Mouse (Mus musculus): Measurements from ENCODE around the gene Vmn2r86. TPM values are rescaled to one million over a fixed set of nuclear protein-coding genes. Genes with fewer than 3 reads are reported as not detected.
"Not testable (repeated sequence)": the region's sequence is repeated elsewhere in the genome, so short reads cannot be mapped to it uniquely, and the experiment has no call there.

Vmn2r86 gene
- polyA plus RNA-seq, 1 experiment from 2014 or later = not detected

- H3K4me3 ChIP-seq (ENCODE audit: low read depth, low read length); H3K9me3 ChIP-seq (ENCODE audit: control insufficient read depth, low read depth, low read length); H3K27me3 ChIP-seq (ENCODE audit: control insufficient read depth, insufficient read depth, low read length); H3K27ac ChIP-seq (ENCODE audit: low read length); H3K9ac ChIP-seq (replicated peaks; ENCODE audit: low read depth, low read length); H3K4me1 ChIP-seq (ENCODE audit: control insufficient read depth, insufficient read depth, low read length); H3K4me2 ChIP-seq (replicated peaks; ENCODE audit: low read depth, low read length); H3K36me3 ChIP-seq (ENCODE audit: control insufficient read depth, insufficient read depth, low read length); ATAC-seq (ENCODE audit: insufficient number of reproducible peaks, insufficient read depth, low FRiP score, low read depth): not testable (repeated sequence)
Measured at GRCm38 (mm10) chr10:130416352-130416751, 39.5 kb downstream of the Vmn2r86 start.

- not testable (repeated sequence) for H3K9ac ChIP-seq (replicated peaks; ENCODE audit: low read depth, low read length); H3K4me3 ChIP-seq (ENCODE audit: low read depth, low read length); H3K27me3 ChIP-seq (ENCODE audit: control insufficient read depth, insufficient read depth, low read length); H3K27ac ChIP-seq (ENCODE audit: low read length); H3K9me3 ChIP-seq (ENCODE audit: control insufficient read depth, low read depth, low read length); H3K4me1 ChIP-seq (ENCODE audit: control insufficient read depth, insufficient read depth, low read length); H3K4me2 ChIP-seq (replicated peaks; ENCODE audit: low read depth, low read length); H3K36me3 ChIP-seq (ENCODE audit: control insufficient read depth, insufficient read depth, low read length)
- ATAC-seq (ENCODE audit: insufficient number of reproducible peaks, insufficient read depth, low FRiP score, low read depth) = peak; percentile 75
- WGBS = 61% methylated on average over 19 of the region's 35 CpGs
Measured at GRCm38 (mm10) chr10:130412167-130412698, 43.6 kb downstream of the Vmn2r86 start.

GRCm38 (mm10) chr10:130394232-130394631 is 61.6 kb downstream of the Vmn2r86 start, which contains the start of gene Vmn2r84:
Vmn2r84 (minus strand) TSS chr10:130394332.
- no peaks in the 10 kb centered on the region for H3K36me3 ChIP-seq (ENCODE audit: control insufficient read depth, insufficient read depth, low read length)
- H3K9ac ChIP-seq (replicated peaks; ENCODE audit: low read depth, low read length) = no peak within 1 kb of the TSS
- no peak within 1 kb of the TSS for H3K4me2 ChIP-seq (replicated peaks; ENCODE audit: low read depth, low read length)
- H3K9me3 ChIP-seq (ENCODE audit: control insufficient read depth, low read depth, low read length) = no peaks in the 10 kb centered on the region
- H3K27ac ChIP-seq (ENCODE audit: low read length) = no peak within 1 kb of the TSS
- ATAC-seq (ENCODE audit: insufficient number of reproducible peaks, insufficient read depth, low FRiP score, low read depth) = no peak
- H3K4me1 ChIP-seq (ENCODE audit: control insufficient read depth, insufficient read depth, low read length) = no peaks in the 10 kb centered on the region
- no peak within 1 kb of the TSS for H3K4me3 ChIP-seq (ENCODE audit: low read depth, low read length)
- H3K27me3 ChIP-seq (ENCODE audit: control insufficient read depth, insufficient read depth, low read length) = no peaks in the 10 kb centered on the region

Other genes starting within 250 kb of the Vmn2r86 start
- gene Olfr827, start 241.6 kb downstream of the Vmn2r86 start, polyA plus RNA-seq (2014; fragmentation: Nextera tagmentation; extraction: Ambion mirVana) = not detected in 2 replicates
- 0.14 TPM in 1 of 2 replicates, not detected in the other for gene Neurod4, start 175.8 kb downstream of the Vmn2r86 start, polyA plus RNA-seq (2014; fragmentation: Nextera tagmentation; extraction: Ambion mirVana)
- gene Tespa1, start 133.2 kb downstream of the Vmn2r86 start, polyA plus RNA-seq (2014; fragmentation: Nextera tagmentation; extraction: Ambion mirVana) = 0.25 and 0.29 TPM in 2 replicates
- not detected in 2 replicates for gene Vmn2r84, start 61.7 kb downstream of the Vmn2r86 start, polyA plus RNA-seq (2014; fragmentation: Nextera tagmentation; extraction: Ambion mirVana)
- gene Vmn2r85, start 26.3 kb downstream of the Vmn2r86 start, polyA plus RNA-seq (2014; fragmentation: Nextera tagmentation; extraction: Ambion mirVana) = 0.04 TPM in 1 of 2 replicates, not detected in the other
- gene Vmn2r87, start 41.3 kb upstream of the Vmn2r86 start, polyA plus RNA-seq (2014; fragmentation: Nextera tagmentation; extraction: Ambion mirVana) = 0.07 and 0.17 TPM in 2 replicates

All from stomach, embryonic 14.5 days (tissue).